Mouse (Mus musculus) myocyte (in vitro differentiated cells): ENCODE measurements at regions not wholly inside any gene's neighbourhood (a gene's known extent, or its start where the extent isn't known, plus 50 kb on each side); places are given as distances from the start of the nearest gene placed in this dataset.

ENCODE experiments used
- H3K27me3 ChIP-seq: one replicate; pipeline ENCODE4 v1.6.1; 2011; ENCODE audit not compliant: control insufficient read depth, insufficient read depth, insufficient read length
- H3K36me3 ChIP-seq: one replicate; pipeline ENCODE4 v1.6.1; 2011; ENCODE audit not compliant: control insufficient read depth, insufficient read depth
- H3K4me2 ChIP-seq: one replicate; pipeline ENCODE4 v1.6.1; 2011; ENCODE audit warnings: low read depth, control low read depth
- H3K4me3 ChIP-seq: one replicate; pipeline ENCODE4 v1.5.1; 2011; ENCODE audit warnings: mild to moderate bottlenecking, control low read depth, moderate library complexity
- H3K79me2 ChIP-seq: one replicate; pipeline ENCODE4 v1.6.1; 2011; ENCODE audit not compliant: control insufficient read depth, insufficient read depth
- H3ac ChIP-seq: one replicate; pipeline ENCODE4 v1.6.1; 2011; ENCODE audit not compliant: control insufficient read depth, insufficient read length
- CEBPB ChIP-seq: IDR thresholded peaks from 2 replicates; pipeline ENCODE4 v1.6.1; 2011; ENCODE audit warnings: mild to moderate bottlenecking, moderate library complexity; ENCODE audit not compliant: poor library complexity, insufficient read depth, severe bottlenecking
- E2F4 ChIP-seq: IDR thresholded peaks from one replicate; pipeline ENCODE4 v1.6.1; 2011; ENCODE audit warnings: mild to moderate bottlenecking, control low read depth, moderate library complexity; ENCODE audit not compliant: insufficient read depth
- MAX ChIP-seq: IDR thresholded peaks from one replicate; pipeline ENCODE4 v1.6.1; 2011; ENCODE audit warnings: low read depth, mild to moderate bottlenecking, control low read depth
- MYOD1 ChIP-seq, 3 experiments: IDR thresholded peaks; one replicate each; pipeline ENCODE4 v1.6.1; 2011; ENCODE audit warnings: control low read depth in 2 of 3, low read depth in 2 of 3, mild to moderate bottlenecking in 2 of 3, moderate library complexity in 1 of 3; ENCODE audit not compliant: insufficient read length in 2 of 3, control insufficient read depth in 1 of 3
- MYOG ChIP-seq, 3 experiments: IDR thresholded peaks; one replicate each; pipeline ENCODE4 v1.6.1; 2011; ENCODE audit warnings: control low read depth in 2 of 3, low read depth in 2 of 3, mild to moderate bottlenecking in 2 of 3; ENCODE audit not compliant: insufficient read length in 2 of 3, control insufficient read depth in 1 of 3, insufficient read depth in 1 of 3
- POLR2A ChIP-seq: IDR thresholded peaks from one replicate; pipeline ENCODE4 v1.6.1; 2011; ENCODE audit warnings: low read depth, mild to moderate bottlenecking, control low read depth, moderate library complexity; ENCODE audit not compliant: insufficient read length
- POLR2AphosphoS2 ChIP-seq: IDR thresholded peaks from one replicate; pipeline ENCODE4 v1.6.1; 2011; ENCODE audit warnings: low read depth, control low read depth; ENCODE audit not compliant: insufficient read length
- REST ChIP-seq: IDR thresholded peaks from one replicate; pipeline ENCODE4 v1.6.1; 2011; ENCODE audit warnings: mild to moderate bottlenecking, control low read depth, moderate library complexity; ENCODE audit not compliant: insufficient read depth, insufficient read length
- SRF ChIP-seq: IDR thresholded peaks from one replicate; pipeline ENCODE4 v1.6.1; 2011; ENCODE audit warnings: low read depth; ENCODE audit not compliant: control insufficient read depth, insufficient read length
- TCF12 ChIP-seq: IDR thresholded peaks from one replicate; pipeline ENCODE4 v1.6.1; 2011; ENCODE audit warnings: mild to moderate bottlenecking, control low read depth; ENCODE audit not compliant: poor library complexity, insufficient read depth, severe bottlenecking
- TCF3 ChIP-seq: IDR thresholded peaks from one replicate; pipeline ENCODE4 v1.6.1; 2011; ENCODE audit warnings: low read depth, control low read depth; ENCODE audit not compliant: insufficient read length
- USF1 ChIP-seq: IDR thresholded peaks from one replicate; pipeline ENCODE4 v1.6.1; 2011; ENCODE audit warnings: low read depth, mild to moderate bottlenecking, control low read depth, moderate library complexity

GRCm38 (mm10) chr5:120318951-120319350 is 112.5 kb upstream of the Lhx5 start:
- no peak for TF ChIP-seq POLR2AphosphoS2
- TF ChIP-seq MYOD1 (IDR thresholded peaks at IDR 0.05; ENCODE audit: control insufficient read depth in 1 of 3, insufficient read length in 2 of 3, low read depth in 2 of 3), result no peak
- no peak for TF ChIP-seq USF1
- TF ChIP-seq TCF12, result no peak
- TF ChIP-seq E2F4, result no peak
- TF ChIP-seq REST, result no peak
- no peak for TF ChIP-seq TCF3
- no peak for TF ChIP-seq CEBPB
- TF ChIP-seq MAX, result no peak
- TF ChIP-seq SRF, result no peak
- no peak overlapping the region for H3K4me2 ChIP-seq
- H3K36me3 ChIP-seq, result no peaks in the 10 kb centered on the region
- no peak overlapping the region for H3K4me3 ChIP-seq
- no peak overlapping the region for H3ac ChIP-seq
- H3K27me3 ChIP-seq, result peaks cover 31% of the 10 kb centered on the region
- no peaks in the 10 kb centered on the region for H3K79me2 ChIP-seq

DNA sequence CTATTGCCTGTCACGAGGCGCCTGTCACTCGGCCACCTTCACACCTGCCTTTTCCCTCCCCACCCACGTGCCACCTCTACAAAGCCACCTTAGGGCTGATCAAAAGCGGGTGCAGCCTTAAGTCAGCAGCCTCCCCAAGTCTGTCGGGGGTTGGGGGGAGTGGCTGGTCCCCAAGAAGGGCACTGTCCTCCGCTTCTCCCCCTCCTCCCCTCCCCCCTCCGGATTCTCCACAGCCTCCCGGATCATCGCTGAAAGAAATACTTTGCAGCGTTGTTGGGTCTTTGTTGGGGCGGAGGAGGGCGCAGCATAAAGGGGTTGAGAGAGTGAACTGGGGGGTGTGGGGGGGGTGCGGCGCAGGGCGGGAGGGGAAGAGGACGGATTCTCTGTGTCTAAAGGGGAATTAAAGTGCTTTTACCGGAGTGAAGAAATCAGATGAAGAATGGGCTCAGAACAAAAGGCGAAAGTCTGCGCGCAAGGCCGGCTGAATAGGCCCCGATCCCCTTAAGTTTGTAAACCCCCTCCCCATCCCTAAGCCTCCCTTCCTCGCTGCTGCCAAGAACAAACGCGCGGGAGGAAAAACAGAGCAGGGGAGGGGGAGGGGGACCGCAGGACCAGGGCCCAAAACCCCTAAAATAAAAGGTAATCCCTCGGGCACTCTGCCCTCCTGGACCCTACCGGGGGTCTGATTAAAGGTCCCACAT is 109.3 kb upstream of the Lhx5 start:
- no peak overlapping the region for H3K4me3 ChIP-seq
- H3ac ChIP-seq, result no peak overlapping the region
- H3K36me3 ChIP-seq, result no peaks in the 10 kb centered on the region
- H3K79me2 ChIP-seq, result no peaks in the 10 kb centered on the region
- H3K27me3 ChIP-seq, result peaks cover 19% of the 10 kb centered on the region
- TF ChIP-seq POLR2A (no peak), CEBPB (no peak), USF1 (no peak), MYOD1 (IDR thresholded peaks at IDR 0.05; ENCODE audit: control insufficient read depth in 1 of 3, insufficient read length in 2 of 3, low read depth in 2 of 3) (no peak), E2F4 (no peak), POLR2AphosphoS2 (no peak)
- no peak overlapping the region for H3K4me2 ChIP-seq

- H3K4me3 ChIP-seq, result no peak overlapping the region
- TF ChIP-seq POLR2AphosphoS2 (no peak), CEBPB (no peak), MYOG (IDR thresholded peaks at IDR 0.05; ENCODE audit: control insufficient read depth in 1 of 3, insufficient read depth in 1 of 3, insufficient read length in 2 of 3, low read depth in 2 of 3) (no peak), MAX (no peak), TCF3 (no peak), USF1 (no peak), TCF12 (no peak)
These were observed 108.7 kb upstream of the Lhx5 start for GRCm38 (mm10) chr5:120322732-120323316.

GRCm38 (mm10) chr5:120324111-120324510 is 107.4 kb upstream of the Lhx5 start:
- Histone ChIP-seq H3K36me3 (no peaks in the 10 kb centered on the region), H3K4me2 (no peak overlapping the region), H3K4me3 (no peak overlapping the region), H3ac (no peak overlapping the region), H3K79me2 (no peaks in the 10 kb centered on the region), H3K27me3 (peaks cover 19% of the 10 kb centered on the region)
- TF ChIP-seq CEBPB, result no peak
- TF ChIP-seq TCF12, result no peak
- no peak for TF ChIP-seq E2F4
- no peak for TF ChIP-seq POLR2A
- no peak for TF ChIP-seq TCF3
- TF ChIP-seq REST, result no peak
- TF ChIP-seq SRF, result no peak
- no peak for TF ChIP-seq MYOD1 (IDR thresholded peaks at IDR 0.05; ENCODE audit: control insufficient read depth in 1 of 3, insufficient read length in 2 of 3, low read depth in 2 of 3)
- TF ChIP-seq POLR2AphosphoS2, result no peak

More at GRCm38 (mm10) chr5:120322732-120323316, 108.7 kb upstream of the Lhx5 start:
- H3K79me2 ChIP-seq, result no peaks in the 10 kb centered on the region
- no peaks in the 10 kb centered on the region for H3K36me3 ChIP-seq
- H3K4me2 ChIP-seq, result no peak overlapping the region
- H3ac ChIP-seq, result no peak overlapping the region
- peaks cover 19% of the 10 kb centered on the region for H3K27me3 ChIP-seq

DNA sequence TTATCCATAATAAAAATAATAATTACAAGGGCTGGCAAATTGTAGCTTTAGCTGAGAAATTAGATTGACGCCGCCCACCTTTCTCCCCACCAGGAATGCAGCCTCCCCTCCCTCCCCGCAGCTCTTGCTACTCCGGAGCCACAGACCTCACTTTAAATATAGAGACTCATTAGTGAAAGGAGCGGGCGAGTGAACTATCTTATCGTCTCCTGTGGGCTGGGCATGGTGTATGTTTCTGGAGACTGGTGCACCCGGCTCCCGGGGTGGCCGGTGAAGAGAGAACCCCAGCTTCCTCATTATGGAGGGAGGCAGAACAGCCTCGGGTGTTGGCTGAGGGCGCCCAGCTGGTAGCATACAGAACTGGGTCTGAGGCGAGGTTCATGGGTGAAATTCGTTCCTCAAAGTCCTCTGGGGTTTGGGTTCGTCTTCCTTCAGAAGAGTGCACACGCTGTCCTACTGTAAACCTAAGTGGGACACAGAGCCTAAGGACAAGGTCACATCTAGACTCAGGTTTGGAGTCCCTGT is 106.1 kb upstream of the Lhx5 start:
- Histone ChIP-seq H3K4me2 (no peak overlapping the region), H3K36me3 (no peaks in the 10 kb centered on the region), H3K27me3 (peaks cover 12% of the 10 kb centered on the region), H3ac (no peak overlapping the region), H3K79me2 (no peaks in the 10 kb centered on the region), H3K4me3 (no peak overlapping the region)
- TF ChIP-seq MYOD1 (IDR thresholded peaks at IDR 0.05; ENCODE audit: control insufficient read depth in 1 of 3, insufficient read length in 2 of 3, low read depth in 2 of 3) (no peak), SRF (no peak), REST (no peak), MAX (no peak), E2F4 (no peak), TCF12 (no peak), POLR2A (no peak), POLR2AphosphoS2 (no peak), MYOG (IDR thresholded peaks at IDR 0.05; ENCODE audit: control insufficient read depth in 1 of 3, insufficient read depth in 1 of 3, insufficient read length in 2 of 3, low read depth in 2 of 3) (no peak)
